ENCODE assay signal across 7 mouse cellular contexts in the genomic region with DNA sequence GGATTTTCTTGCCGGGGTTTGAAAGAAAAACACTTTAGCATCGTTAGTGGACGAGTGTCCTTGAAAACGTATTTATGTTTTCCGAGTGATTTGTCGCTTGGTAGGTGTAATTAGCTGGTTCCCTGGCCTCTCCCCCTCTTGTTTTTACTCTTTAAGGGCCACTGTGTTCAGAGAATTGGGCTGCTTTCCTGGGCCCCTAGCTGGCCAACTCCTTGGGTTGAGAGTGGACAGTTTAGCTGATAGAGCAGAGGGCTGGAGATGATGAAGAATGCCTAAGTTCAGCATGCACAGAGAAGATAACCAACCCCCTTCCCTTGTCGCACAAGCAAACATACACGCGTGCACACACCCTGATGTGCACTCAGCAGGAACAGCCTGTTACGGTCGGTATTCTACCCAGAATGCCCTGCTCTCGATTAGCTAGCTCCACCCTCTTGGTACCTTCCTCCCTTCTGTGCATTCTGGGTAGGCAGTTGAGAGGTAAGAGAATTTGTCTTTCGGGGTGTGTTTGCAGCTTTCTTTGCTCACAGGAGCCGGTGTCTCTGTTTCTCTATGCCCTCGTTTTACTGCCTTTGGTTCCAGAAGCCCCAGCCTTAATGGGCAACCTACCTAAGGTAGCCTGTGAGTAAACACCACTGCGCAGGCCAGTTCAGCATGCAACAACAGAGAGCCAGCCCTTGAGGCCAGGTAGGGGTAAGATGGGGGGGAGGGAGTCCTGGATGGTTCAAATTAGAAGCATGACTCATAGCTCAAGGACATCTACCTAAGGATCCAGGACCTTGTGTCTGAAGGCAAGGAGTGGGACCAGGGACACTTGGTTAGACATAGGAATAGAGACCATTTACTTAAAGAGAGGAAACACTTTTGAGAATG.
DNase-seq lines count a peak whose midpoint lies in the region; ATAC-seq and TF ChIP-seq lines count a peak whose summit lies in the region.

No protein-coding gene starts in this region.

- no peak for TF ChIP-seq EP300 in stomach, postnatal 0 days (optimal IDR thresholded peaks at IDR 0.05)

- H3K4me3 ChIP-seq in limb, embryonic 12.5 days (replicated peaks) = no peak overlapping the region
- no peak overlapping the region for H3K4me3 ChIP-seq in stomach, postnatal 0 days (ENCODE audit: low read depth, low read length)

- no peaks in the 10 kb centered on the region for H3K9me3 ChIP-seq in limb, embryonic 12.5 days
- no peaks in the 10 kb centered on the region for H3K9me3 ChIP-seq in stomach, postnatal 0 days (ENCODE audit: control insufficient read depth, low read length)

- TF ChIP-seq CTCF in stomach, postnatal 0 days (IDR thresholded peaks at IDR 0.05; ENCODE audit: low read depth) = no peak

- H3K36me3 ChIP-seq in limb, embryonic 12.5 days = no peaks in the 10 kb centered on the region
- no peaks in the 10 kb centered on the region for H3K36me3 ChIP-seq in stomach, postnatal 0 days (ENCODE audit: control insufficient read depth, insufficient read depth, low read length)

- no peaks in the 10 kb centered on the region for H3K27me3 ChIP-seq in limb, embryonic 12.5 days
- no peaks in the 10 kb centered on the region for H3K27me3 ChIP-seq in stomach, postnatal 0 days (ENCODE audit: control insufficient read depth, insufficient read depth, low read length)

- H3K4me1 ChIP-seq in limb, embryonic 12.5 days (replicated peaks) = peaks cover 20% of the 10 kb centered on the region
- no peaks in the 10 kb centered on the region for H3K4me1 ChIP-seq in stomach, postnatal 0 days (replicated peaks; ENCODE audit: control insufficient read depth, insufficient read depth)

- peak; percentile 10 for DNase-seq in right cerebral cortex, postnatal 25 days
- DNase-seq in right cerebral cortex, adult 2 months (ENCODE audit: low spot score in 2 of 2) = no peak
- no peak for DNase-seq in stomach, postnatal 0 days (ENCODE audit: low spot score)
- no peak for DNase-seq in urinary bladder, adult 2 months (ENCODE audit: low spot score)
- no peak for DNase-seq in cerebellum, adult 18-20 months

- peak; percentile 89 for ATAC-seq in erythroblast, adult 5-6 weeks (replicated peaks; ENCODE audit: low FRiP score, poor library complexity, severe bottlenecking)
- peak; percentile 80; the same call in 1 of the 2 replicates for ATAC-seq in limb, embryonic 12.5 days (ENCODE audit: insufficient number of reproducible peaks, insufficient read depth, low FRiP score, low TSS enrichment, low read depth)
- ATAC-seq in stomach, postnatal 0 days (ENCODE audit: low FRiP score, low TSS enrichment) = peak; percentile 66; the same call in 1 of the 2 replicates

- WGBS in limb, embryonic 12.5 days = 27% methylated on average over 16 of the region's 16 CpGs
- WGBS in stomach, postnatal 0 days = 70% methylated on average over 16 of the region's 16 CpGs

- H3K27ac ChIP-seq in limb, embryonic 12.5 days = peak overlapping the region; percentile 89
- no peak overlapping the region for H3K27ac ChIP-seq in stomach, postnatal 0 days (replicated peaks)

- H3K4me2 ChIP-seq in limb, embryonic 12.5 days = peak overlapping the region; percentile 41
- H3K4me2 ChIP-seq in stomach, postnatal 0 days (replicated peaks; ENCODE audit: low read depth) = no peak overlapping the region

- H3K9ac ChIP-seq in limb, embryonic 12.5 days (replicated peaks) = no peak overlapping the region
- H3K9ac ChIP-seq in stomach, postnatal 0 days (ENCODE audit: low read length) = no peak overlapping the region
